Mouse (Mus musculus) MEL (cell line): ENCODE measurements around the gene AC134908.4. TPM values are rescaled to one million over a fixed set of nuclear protein-coding genes. Genes with fewer than 3 reads are reported as not detected.

Experiments
- DNase-seq: peaks from one replicate; pipeline ENCODE4 v3.0.0; 2011; ENCODE audit warnings: low read depth, low spot score
- H3K27ac ChIP-seq: 2 replicates; pipeline ENCODE4 v1.5.1; 2012; ENCODE audit warnings: low read depth, mild to moderate bottlenecking, control low read depth, low read length, moderate library complexity; ENCODE audit not compliant: control insufficient read depth
- H3K27me3 ChIP-seq, 2 experiments: fragments of 150-350 bp in 1 of 2; sonication (generic) in 1 of 2; 2 replicates each; pipeline ENCODE4 v1.6.1; 2012; ENCODE audit warnings: low read length in 2 of 2, mild to moderate bottlenecking in 2 of 2, improper control_type of control experiment in 1 of 2, moderate library complexity in 1 of 2; ENCODE audit not compliant: insufficient read depth in 2 of 2, control insufficient read depth in 1 of 2
- H3K36me3 ChIP-seq, 2 experiments: 2 replicates each; pipeline ENCODE4 v1.6.1; 2012 to 2014; ENCODE audit warnings: low read length in 2 of 2, improper control_type of control experiment in 1 of 2, inconsistent platforms in 1 of 2, mild to moderate bottlenecking in 1 of 2; ENCODE audit not compliant: insufficient read depth in 2 of 2, control insufficient read depth in 1 of 2
- H3K4me1 ChIP-seq, 2 experiments: fragments of 150-350 bp in 1 of 2; sonication (generic) in 1 of 2; 2 replicates each; pipeline ENCODE4 v1.6.1; 2012; ENCODE audit warnings: low read length in 2 of 2, improper control_type of control experiment in 1 of 2, mild to moderate bottlenecking in 1 of 2; ENCODE audit not compliant: insufficient read depth in 2 of 2, control insufficient read depth in 1 of 2
- H3K4me3 ChIP-seq, 2 experiments: fragments of 150-350 bp in 1 of 2; sonication (generic) in 1 of 2; 2 replicates each; pipeline ENCODE4 v1.5.1; 2012; ENCODE audit warnings: low read depth in 2 of 2, low read length in 2 of 2, mild to moderate bottlenecking in 2 of 2, moderate library complexity in 2 of 2, control low read depth in 1 of 2, improper control_type of control experiment in 1 of 2; ENCODE audit not compliant: control insufficient read depth in 1 of 2, insufficient read depth in 1 of 2
- H3K79me2 ChIP-seq: 2 replicates; pipeline ENCODE4 v1.6.1; 2012; ENCODE audit warnings: mild to moderate bottlenecking, low read length, moderate library complexity; ENCODE audit not compliant: control insufficient read depth, poor library complexity, insufficient read depth
- H3K9ac ChIP-seq: 2 replicates; pipeline ENCODE4 v1.6.1; 2012; ENCODE audit warnings: low read depth, mild to moderate bottlenecking, control low read depth, low read length, moderate library complexity; ENCODE audit not compliant: control insufficient read depth, poor library complexity, severe bottlenecking
- H3K9me3 ChIP-seq: fragments of 150-350 bp; sonication (generic); replicated peaks from 2 replicates; pipeline ENCODE4 v1.6.1; 2012; ENCODE audit warnings: mild to moderate bottlenecking, low read length, improper control_type of control experiment, moderate library complexity; ENCODE audit not compliant: insufficient read depth
- CHD1 ChIP-seq: IDR thresholded peaks from 2 replicates; pipeline ENCODE4 v1.6.1; 2012; ENCODE audit warnings: low read depth, mild to moderate bottlenecking, inconsistent platforms, low read length, improper control_type of control experiment
- HCFC1 ChIP-seq: IDR thresholded peaks from 2 replicates; pipeline ENCODE4 v1.6.1; 2012; ENCODE audit warnings: low read depth, mild to moderate bottlenecking, inconsistent platforms, low read length, improper control_type of control experiment, moderate library complexity
- KAT2A ChIP-seq: conservative IDR thresholded peaks from 2 replicates; pipeline ENCODE4 v1.6.1; 2012; ENCODE audit warnings: low read depth, low read length, improper control_type of control experiment, inconsistent platforms
- MAFK ChIP-seq: IDR thresholded peaks from 2 replicates; pipeline ENCODE4 v1.6.1; 2011; ENCODE audit warnings: low read depth, mild to moderate bottlenecking, low read length, improper control_type of control experiment, borderline replicate concordance
- MAX ChIP-seq: IDR thresholded peaks from 2 replicates; pipeline ENCODE4 v1.6.1; 2011; ENCODE audit warnings: low read length, improper control_type of control experiment
- MEF2A ChIP-seq: IDR thresholded peaks from 2 replicates; pipeline ENCODE4 v1.6.1; 2014; ENCODE audit warnings: low read depth, mild to moderate bottlenecking, inconsistent platforms, low read length, improper control_type of control experiment; ENCODE audit not compliant: poor library complexity, insufficient replicate concordance, severe bottlenecking; ENCODE audit errors: extremely low read depth
- MYC ChIP-seq: IDR thresholded peaks from 2 replicates; pipeline ENCODE4 v1.6.1; 2011; ENCODE audit warnings: low read depth, mild to moderate bottlenecking, low read length, improper control_type of control experiment, moderate library complexity
- NELFE ChIP-seq: IDR thresholded peaks from 2 replicates; pipeline ENCODE4 v1.6.1; 2011; ENCODE audit warnings: low read depth, low read length, improper control_type of control experiment
- NRF1 ChIP-seq: IDR thresholded peaks from 2 replicates; pipeline ENCODE4 v1.6.1; 2014; ENCODE audit warnings: low read depth, mild to moderate bottlenecking, inconsistent platforms, low read length, improper control_type of control experiment, moderate library complexity; ENCODE audit not compliant: poor library complexity, insufficient read depth, severe bottlenecking
- POLR2A ChIP-seq, 2 experiments: IDR thresholded peaks; 2 replicates each; pipeline ENCODE4 v1.6.1; 2011 to 2012; ENCODE audit warnings: low read length in 2 of 2, mild to moderate bottlenecking in 2 of 2, control low read depth in 1 of 2, improper control_type of control experiment in 1 of 2, low read depth in 1 of 2, moderate library complexity in 1 of 2; ENCODE audit not compliant: control insufficient read depth in 1 of 2, insufficient read depth in 1 of 2, poor library complexity in 1 of 2
- POLR2AphosphoS2 ChIP-seq: IDR thresholded peaks from 2 replicates; pipeline ENCODE4 v1.6.1; 2011; ENCODE audit warnings: low read length, improper control_type of control experiment
- RCOR1 ChIP-seq: IDR thresholded peaks from 2 replicates; pipeline ENCODE4 v1.6.1; 2012; ENCODE audit warnings: low read depth, mild to moderate bottlenecking, inconsistent platforms, low read length, improper control_type of control experiment
- SIN3A ChIP-seq: IDR thresholded peaks from 2 replicates; pipeline ENCODE4 v1.6.1; 2012; ENCODE audit warnings: low read length, improper control_type of control experiment, inconsistent platforms
- TBP ChIP-seq: IDR thresholded peaks from 2 replicates; pipeline ENCODE4 v1.8.0; 2011; ENCODE audit warnings: low read depth, low read length, improper control_type of control experiment
- TCF12 ChIP-seq: IDR thresholded peaks from 2 replicates; pipeline ENCODE4 v1.6.1; 2014; ENCODE audit warnings: low read depth, mild to moderate bottlenecking, inconsistent platforms, low read length, improper control_type of control experiment, moderate library complexity
- UBTF ChIP-seq: IDR thresholded peaks from 2 replicates; pipeline ENCODE4 v1.6.1; 2012; ENCODE audit warnings: low read depth, mild to moderate bottlenecking, inconsistent platforms, low read length, improper control_type of control experiment, moderate library complexity, borderline replicate concordance; ENCODE audit not compliant: insufficient read depth
- ZC3H11A ChIP-seq: IDR thresholded peaks from 2 replicates; pipeline ENCODE4 v1.6.1; 2012; ENCODE audit warnings: low read depth, mild to moderate bottlenecking, inconsistent platforms, low read length, improper control_type of control experiment
- ZMIZ1 ChIP-seq: IDR thresholded peaks from 2 replicates; pipeline ENCODE4 v1.6.1; 2012; ENCODE audit warnings: low read depth, mild to moderate bottlenecking, inconsistent platforms, low read length, improper control_type of control experiment, moderate library complexity
- polyA plus RNA-seq, 2 experiments: library from polyadenylated mRNA; stranded (reverse) in 1 of 2; unstranded in 1 of 2; fragments of >175 nt in 1 of 2; fragments of >200 nt in 1 of 2; gene quantifications; 2 replicates each; pipeline versions ENCODE4 v1.2.1 to v1.2.4; 2012; ENCODE audit warnings: low replicate concordance in 2 of 2, low read depth in 1 of 2; ENCODE audit not compliant: insufficient read length in 2 of 2, insufficient read depth in 1 of 2, missing spikeins in 1 of 2
- total RNA-seq: library from RNA; depleted of rRNA; stranded (reverse); fragments of 300-350 nt; gene quantifications from 2 replicates; pipeline ENCODE4 v1.2.3, GENCODE M21; 2012

The AC134908.4 gene
- total and polyA plus RNA-seq, 3 experiments, result 0.92 TPM; not detected in 2

- Histone ChIP-seq H3K79me2 (peaks cover 3% of the 10 kb centered on the region), H3K27ac (no peak overlapping the region), H3K36me3 (peaks cover 2 to 5% of the 10 kb centered on the region in 2 experiments; a peak in 3 of 4 replicates)
- TF ChIP-seq POLR2A (IDR thresholded peaks at IDR 0.05; ENCODE audit: control insufficient read depth in 1 of 2, insufficient read depth in 1 of 2, low read depth in 1 of 2, low read length in 2 of 2, poor library complexity in 1 of 2) (0 out of 4 replicates have a peak, but pooled peaks of 1 of the 2 experiments have one; percentile 11), UBTF (no peak)
- TF ChIP-seq, all 39 proteins: peak for 1
- DNase-seq, result no peak
- H3K4me1 ChIP-seq, result peaks cover 0 to 6% of the 10 kb centered on the region in 2 experiments; a peak in 2 of 4 replicates
- no peak overlapping the region for H3K9ac ChIP-seq
- no peaks in the 10 kb centered on the region for H3K27me3 ChIP-seq
- H3K9me3 ChIP-seq, result no peaks in the 10 kb centered on the region
- H3K4me3 ChIP-seq, result no peak overlapping the region
Measured at GRCm38 (mm10) chr17:25786781-25787504, 8.5 kb downstream of the AC134908.4 start.

GRCm38 (mm10) chr17:25786280-25786679, 9.2 kb downstream of the AC134908.4 start, which contains the start of gene Ccdc78:
Gene Ccdc78 (plus strand): TSS chr17:25786580.
- Histone ChIP-seq H3K27me3 (no peaks in the 10 kb centered on the region), H3K79me2 (peaks cover 1% of the 10 kb centered on the region), H3K36me3 (peaks cover 2 to 5% of the 10 kb centered on the region in 2 experiments; a peak in 3 of 4 replicates), H3K27ac (peak within 1 kb of the TSS; percentile 58)
- no peak for DNase-seq
- no peak for TF ChIP-seq KAT2A
- TF ChIP-seq NELFE, result no peak
- TF ChIP-seq ZC3H11A, result no peak
- peak in 1 of 2 experiments; percentile 37; a peak in 1 of 4 replicates for TF ChIP-seq POLR2A (IDR thresholded peaks at IDR 0.05; ENCODE audit: control insufficient read depth in 1 of 2, insufficient read depth in 1 of 2, low read depth in 1 of 2, low read length in 2 of 2, poor library complexity in 1 of 2)
- TF ChIP-seq, all 39 proteins: peak for 1
- peak within 1 kb of the TSS; percentile 66 to 91 for H3K4me3 ChIP-seq
- H3K9ac ChIP-seq, result peak within 1 kb of the TSS; percentile 60
- peaks cover 0 to 6% of the 10 kb centered on the region in 2 experiments; a peak in 2 of 4 replicates for H3K4me1 ChIP-seq
- no peaks in the 10 kb centered on the region for H3K9me3 ChIP-seq

- no peaks in the 10 kb centered on the region for H3K79me2 ChIP-seq
- H3K9me3 ChIP-seq, result no peaks in the 10 kb centered on the region
- no peaks in the 10 kb centered on the region for H3K4me1 ChIP-seq
- peaks cover 0 to 2% of the 10 kb centered on the region in 2 experiments; a peak in 2 of 4 replicates for H3K36me3 ChIP-seq
- H3K27me3 ChIP-seq, result no peaks in the 10 kb centered on the region
- 0 out of 2 replicates have a peak, but pooled peaks have one; percentile 29 for TF ChIP-seq SIN3A
- peak; percentile 85 for TF ChIP-seq NELFE
- peak; percentile 41; the same call in 1 of the 2 replicates for TF ChIP-seq MAX
- TF ChIP-seq POLR2AphosphoS2, result peak; percentile 86
- TF ChIP-seq MEF2A, result no peak
- peak; percentile 21; the same call in 1 of the 2 replicates for TF ChIP-seq TCF12
- TF ChIP-seq CHD1, result no peak
- TF ChIP-seq NRF1, result peak; percentile 96
- TF ChIP-seq POLR2A (IDR thresholded peaks at IDR 0.05; ENCODE audit: control insufficient read depth in 1 of 2, insufficient read depth in 1 of 2, low read depth in 1 of 2, low read length in 2 of 2, poor library complexity in 1 of 2), result peak; percentile 50 to 86; a peak in 3 of 4 replicates
- no peak for TF ChIP-seq MYC
- TF ChIP-seq MAFK, result no peak
- peak; percentile 67; the same call in 1 of the 2 replicates for TF ChIP-seq ZMIZ1
- peak; percentile 69 for TF ChIP-seq HCFC1
- no peak for TF ChIP-seq RCOR1
- peak; percentile 55; the same call in 1 of the 2 replicates for TF ChIP-seq TBP
- TF ChIP-seq, all 39 proteins: peak for 10
- peak within 1 kb of the TSS; percentile 66 to 91 for H3K4me3 ChIP-seq
- H3K27ac ChIP-seq, result peak within 1 kb of the TSS; percentile 58
- peak; percentile 98 for DNase-seq
- peak within 1 kb of the TSS; percentile 60 for H3K9ac ChIP-seq
Measured at GRCm38 (mm10) chr17:25785281-25785745, 10.1 kb downstream of the AC134908.4 start, which contains the start of gene Haghl. Gene Haghl (minus strand): TSS chr17:25785673.
